Mouse (Mus musculus) lung, adult 2 months (tissue): Measurements from ENCODE around the gene Kynu.

ENCODE experiments used
- CTCF ChIP-seq: fragments of 200-500 bp; IDR thresholded peaks from 2 replicates; pipeline ENCODE4 v1.5.1; 2011; ENCODE audit warnings: mild to moderate bottlenecking, low read length, control low read depth; ENCODE audit not compliant: insufficient read depth
- POLR2A ChIP-seq: fragments of 200-500 bp; IDR thresholded peaks from 2 replicates; pipeline ENCODE4 v1.6.1; 2011; ENCODE audit warnings: low read depth, mild to moderate bottlenecking, control low read depth, low read length, borderline replicate concordance; ENCODE audit errors: extremely low read depth

- TF ChIP-seq CTCF (no peak), POLR2A (no peak)
Measured at GRCm38 (mm10) chr2:43675277-43675676, 120.1 kb downstream of the Kynu start.
